Mouse (Mus musculus): Measurements from ENCODE around the gene Ccdc88b. TPM values are rescaled to one million over a fixed set of nuclear protein-coding genes. Genes with fewer than 3 reads are reported as not detected.
"Not testable (repeated sequence)": the region's sequence is repeated elsewhere in the genome, so short reads cannot be mapped to it uniquely, and the experiment has no call there.

The Ccdc88b gene
- polyA plus RNA-seq (2012; rRNA removed): 82.5 and 106 TPM in 2 replicates

GRCm38 (mm10) chr19:6858031-6858430, at the start of gene Ccdc88b:
Gene Ccdc88b (minus strand): TSS chr19:6858211.
- Histone ChIP-seq H3K4me3 (ENCODE audit: extremely low read depth, insufficient read depth, insufficient read length) (peak within 1 kb of the TSS; percentile 67), H3K27me3 (ENCODE audit: control insufficient read depth, insufficient read depth, low read length) (no peaks in the 10 kb centered on the region), H3K4me1 (ENCODE audit: control insufficient read depth, insufficient read depth, insufficient read length) (peaks cover 39% of the 10 kb centered on the region), H3K36me3 (ENCODE audit: control insufficient read depth, insufficient read depth, low read length) (peaks cover 7% of the 10 kb centered on the region), H3K27ac (ENCODE audit: insufficient read depth, low read length) (peak within 1 kb of the TSS; percentile 83)
- TF ChIP-seq CTCF (IDR thresholded peaks at IDR 0.05; ENCODE audit: extremely low read depth, insufficient read depth, insufficient read length, insufficient replicate concordance) (no peak), POLR2A (IDR thresholded peaks at IDR 0.05; ENCODE audit: low read depth, low read length) (peak; percentile 3; the same call in 1 of the 2 replicates)
- peak; percentile 73 to 90 for DNase-seq (ENCODE audit: low read depth in 1 of 2, low spot score in 2 of 2)
- WGBS: 10% methylated on average over 7 of the region's 7 CpGs

- 89% methylated on average over 8 of the region's 8 CpGs for WGBS
- H3K4me1 ChIP-seq (ENCODE audit: control insufficient read depth, insufficient read depth, insufficient read length): peaks cover 12% of the 10 kb centered on the region; the same call in 1 of the 2 replicates
- no peak overlapping the region for H3K27ac ChIP-seq (ENCODE audit: insufficient read depth, low read length)
- peaks cover 22% of the 10 kb centered on the region for H3K36me3 ChIP-seq (ENCODE audit: control insufficient read depth, insufficient read depth, low read length)
- no peaks in the 10 kb centered on the region for H3K27me3 ChIP-seq (ENCODE audit: control insufficient read depth, insufficient read depth, low read length)
- no peak for TF ChIP-seq POLR2A (IDR thresholded peaks at IDR 0.05; ENCODE audit: low read depth, low read length)
- no peak for TF ChIP-seq CTCF (IDR thresholded peaks at IDR 0.05; ENCODE audit: extremely low read depth, insufficient read depth, insufficient read length, insufficient replicate concordance)
- DNase-seq (ENCODE audit: low read depth in 1 of 2, low spot score in 2 of 2): no peak
- H3K4me3 ChIP-seq (ENCODE audit: extremely low read depth, insufficient read depth, insufficient read length): no peak overlapping the region
Observed at GRCm38 (mm10) chr19:6907094-6907493, 49.1 kb upstream of the Ccdc88b start.

GRCm38 (mm10) chr19:6906199-6906598, 48.2 kb upstream of the Ccdc88b start:
- H3K4me3 ChIP-seq (ENCODE audit: extremely low read depth, insufficient read depth, insufficient read length): no peak overlapping the region
- no peak overlapping the region for H3K27ac ChIP-seq (ENCODE audit: insufficient read depth, low read length)
- TF ChIP-seq POLR2A (IDR thresholded peaks at IDR 0.05; ENCODE audit: low read depth, low read length): no peak
- TF ChIP-seq CTCF (IDR thresholded peaks at IDR 0.05; ENCODE audit: extremely low read depth, insufficient read depth, insufficient read length, insufficient replicate concordance): no peak
- H3K27me3 ChIP-seq (ENCODE audit: control insufficient read depth, insufficient read depth, low read length): no peaks in the 10 kb centered on the region
- WGBS: 72% methylated on average over 3 of the region's 3 CpGs
- DNase-seq (ENCODE audit: low read depth in 1 of 2, low spot score in 2 of 2): no peak
- peaks cover 10% of the 10 kb centered on the region; the same call in 1 of the 2 replicates for H3K4me1 ChIP-seq (ENCODE audit: control insufficient read depth, insufficient read depth, insufficient read length)
- peaks cover 13% of the 10 kb centered on the region for H3K36me3 ChIP-seq (ENCODE audit: control insufficient read depth, insufficient read depth, low read length)

DNA sequence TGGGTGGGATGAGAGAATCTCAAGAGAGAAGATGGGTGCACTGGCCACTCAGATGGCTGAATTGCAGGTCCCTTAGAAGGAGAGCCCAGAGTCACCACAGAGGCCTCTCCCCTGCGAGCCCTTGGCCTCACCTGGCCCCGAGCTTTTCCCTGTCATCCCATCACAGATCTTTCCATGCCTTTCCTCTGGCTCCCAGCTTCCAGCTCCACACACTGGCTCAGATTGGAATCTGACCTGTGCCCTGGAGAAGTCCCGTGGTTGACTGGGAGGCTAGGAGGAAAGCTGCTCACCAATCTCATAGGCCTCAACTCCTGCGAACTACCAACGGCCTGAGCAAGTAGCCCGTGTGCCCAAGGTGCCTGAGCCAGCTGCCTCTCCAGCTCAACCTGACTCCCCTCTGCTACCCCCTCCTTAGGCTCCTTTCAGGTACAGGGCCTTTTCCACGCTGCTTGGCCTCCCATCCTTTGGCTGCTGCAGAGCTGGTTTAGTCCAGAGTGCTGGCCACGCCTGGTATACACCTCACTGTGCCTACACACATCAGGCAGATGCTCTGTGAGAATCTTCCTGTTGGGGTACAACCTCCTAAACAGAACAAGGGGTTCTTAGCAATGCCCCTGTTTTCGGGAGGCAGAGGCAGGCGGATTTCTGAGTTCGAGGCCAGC, 47.6 kb upstream of the Ccdc88b start:
- H3K4me3 ChIP-seq (ENCODE audit: extremely low read depth, insufficient read depth, insufficient read length): no peak overlapping the region

DNA sequence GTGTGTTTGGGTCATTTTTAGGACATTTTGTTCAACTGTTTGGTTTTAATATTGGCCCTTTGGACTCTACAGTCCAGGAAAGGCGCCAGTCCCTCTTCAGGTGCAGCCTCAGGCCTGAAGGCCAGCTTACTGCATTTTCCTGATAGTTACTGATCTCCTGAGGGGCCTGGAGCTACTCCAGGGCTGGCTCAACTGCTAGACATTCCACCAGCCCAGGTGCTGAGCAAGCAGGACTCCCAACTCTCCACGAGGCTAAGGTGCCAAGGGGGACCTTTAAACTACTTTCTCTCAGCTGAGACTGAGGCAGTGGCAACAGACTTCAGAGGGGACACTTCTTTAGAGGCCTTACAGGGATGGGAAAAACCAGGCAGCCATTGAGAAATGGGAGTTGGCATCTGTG, 46.8 kb upstream of the Ccdc88b start:
- DNase-seq (ENCODE audit: low read depth in 1 of 2, low spot score in 2 of 2): no peak
- H3K27ac ChIP-seq (ENCODE audit: insufficient read depth, low read length): no peak overlapping the region
- TF ChIP-seq CTCF (IDR thresholded peaks at IDR 0.05; ENCODE audit: extremely low read depth, insufficient read depth, insufficient read length, insufficient replicate concordance): no peak
- no peak for TF ChIP-seq POLR2A (IDR thresholded peaks at IDR 0.05; ENCODE audit: low read depth, low read length)
- H3K27me3 ChIP-seq (ENCODE audit: control insufficient read depth, insufficient read depth, low read length): no peaks in the 10 kb centered on the region
- WGBS: 81% methylated on average over 2 of the region's 2 CpGs
- no peak overlapping the region for H3K4me3 ChIP-seq (ENCODE audit: extremely low read depth, insufficient read depth, insufficient read length)
- peaks cover 13% of the 10 kb centered on the region for H3K36me3 ChIP-seq (ENCODE audit: control insufficient read depth, insufficient read depth, low read length)
- H3K4me1 ChIP-seq (ENCODE audit: control insufficient read depth, insufficient read depth, insufficient read length): peaks cover 7% of the 10 kb centered on the region; the same call in 1 of the 2 replicates

More for the DNA sequence above, 47.6 kb upstream of the Ccdc88b start:
- no peak for DNase-seq (ENCODE audit: low read depth in 1 of 2, low spot score in 2 of 2)
- Histone ChIP-seq H3K27me3 (ENCODE audit: control insufficient read depth, insufficient read depth, low read length) (no peaks in the 10 kb centered on the region), H3K4me1 (ENCODE audit: control insufficient read depth, insufficient read depth, insufficient read length) (peaks cover 7% of the 10 kb centered on the region; the same call in 1 of the 2 replicates), H3K27ac (ENCODE audit: insufficient read depth, low read length) (no peak overlapping the region), H3K36me3 (ENCODE audit: control insufficient read depth, insufficient read depth, low read length) (peaks cover 13% of the 10 kb centered on the region)
- TF ChIP-seq CTCF (IDR thresholded peaks at IDR 0.05; ENCODE audit: extremely low read depth, insufficient read depth, insufficient read length, insufficient replicate concordance) (no peak), POLR2A (IDR thresholded peaks at IDR 0.05; ENCODE audit: low read depth, low read length) (no peak)
- WGBS: 95% methylated on average over 11 of the region's 11 CpGs

DNA sequence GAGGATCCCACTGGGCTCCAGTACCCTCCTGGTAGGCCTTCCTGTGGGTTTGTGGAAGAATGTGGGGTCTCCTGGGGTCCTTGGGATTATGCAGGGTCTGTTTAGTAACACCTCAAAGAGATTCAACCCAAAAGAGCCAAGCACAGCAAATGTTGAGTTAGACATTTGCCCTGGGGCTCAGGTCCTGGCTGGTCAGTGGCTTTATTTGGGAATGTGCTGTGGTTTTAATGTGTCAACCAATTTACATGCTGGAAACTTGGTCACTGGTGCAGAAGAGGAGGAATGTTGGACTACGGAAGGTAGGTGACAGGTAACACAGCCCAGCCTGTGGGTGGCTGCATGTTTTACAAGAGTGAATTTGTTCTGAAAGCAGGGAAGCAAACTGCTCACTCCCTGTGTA, 45.0 kb upstream of the Ccdc88b start:
- DNase-seq (ENCODE audit: low read depth in 1 of 2, low spot score in 2 of 2): no peak
- WGBS: 97% methylated on average over 1 of the region's 1 CpGs
- Histone ChIP-seq H3K27me3 (ENCODE audit: control insufficient read depth, insufficient read depth, low read length) (no peaks in the 10 kb centered on the region), H3K36me3 (ENCODE audit: control insufficient read depth, insufficient read depth, low read length) (peaks cover 13% of the 10 kb centered on the region), H3K27ac (ENCODE audit: insufficient read depth, low read length) (no peak overlapping the region), H3K4me3 (ENCODE audit: extremely low read depth, insufficient read depth, insufficient read length) (no peak overlapping the region), H3K4me1 (ENCODE audit: control insufficient read depth, insufficient read depth, insufficient read length) (peaks cover 2% of the 10 kb centered on the region; the same call in 1 of the 2 replicates)
- TF ChIP-seq POLR2A (IDR thresholded peaks at IDR 0.05; ENCODE audit: low read depth, low read length): no peak
- TF ChIP-seq CTCF (IDR thresholded peaks at IDR 0.05; ENCODE audit: extremely low read depth, insufficient read depth, insufficient read length, insufficient replicate concordance): no peak

DNA sequence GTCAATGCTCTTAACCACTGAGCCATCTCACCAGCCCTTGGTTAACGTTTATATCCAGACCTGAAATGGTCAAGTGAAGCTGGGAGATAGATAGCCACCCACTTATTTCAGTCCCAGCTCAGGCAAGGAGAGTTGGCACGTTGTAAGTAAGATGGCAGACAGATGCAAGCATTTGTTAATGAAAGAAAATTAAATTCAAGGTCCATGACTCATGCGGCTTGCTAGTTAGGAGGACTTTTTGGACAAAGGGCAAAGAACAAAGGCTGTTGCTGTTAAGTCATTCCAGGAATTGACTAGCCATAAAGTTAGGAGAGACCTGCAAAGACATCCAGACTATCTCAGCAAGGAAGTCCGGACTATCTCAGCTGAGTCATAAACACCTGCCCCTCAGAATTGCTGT, 41.6 kb upstream of the Ccdc88b start:
- Histone ChIP-seq H3K4me1 (ENCODE audit: control insufficient read depth, insufficient read depth, insufficient read length) (no peaks in the 10 kb centered on the region), H3K36me3 (ENCODE audit: control insufficient read depth, insufficient read depth, low read length) (no peaks in the 10 kb centered on the region; the same call in 1 of the 2 replicates), H3K27me3 (ENCODE audit: control insufficient read depth, insufficient read depth, low read length) (no peaks in the 10 kb centered on the region), H3K4me3 (ENCODE audit: extremely low read depth, insufficient read depth, insufficient read length) (no peak overlapping the region), H3K27ac (ENCODE audit: insufficient read depth, low read length) (no peak overlapping the region)
- no peak for DNase-seq (ENCODE audit: low read depth in 1 of 2, low spot score in 2 of 2)
- WGBS: 91% methylated on average over 4 of the region's 4 CpGs
- TF ChIP-seq POLR2A (IDR thresholded peaks at IDR 0.05; ENCODE audit: low read depth, low read length) (no peak), CTCF (IDR thresholded peaks at IDR 0.05; ENCODE audit: extremely low read depth, insufficient read depth, insufficient read length, insufficient replicate concordance) (no peak)

GRCm38 (mm10) chr19:6895608-6896305, 37.7 kb upstream of the Ccdc88b start:
- WGBS: 51% methylated on average over 18 of the region's 18 CpGs
- not testable (repeated sequence) for H3K36me3 ChIP-seq (ENCODE audit: control insufficient read depth, insufficient read depth, low read length); H3K27me3 ChIP-seq (ENCODE audit: control insufficient read depth, insufficient read depth, low read length); H3K4me1 ChIP-seq (ENCODE audit: control insufficient read depth, insufficient read depth, insufficient read length); DNase-seq (ENCODE audit: low read depth in 1 of 2, low spot score in 2 of 2); H3K27ac ChIP-seq (ENCODE audit: insufficient read depth, low read length)
- peak overlapping the region; percentile 39; the same call in 1 of the 2 replicates for H3K4me3 ChIP-seq (ENCODE audit: extremely low read depth, insufficient read depth, insufficient read length)
